Mouse (Mus musculus): ENCODE measurements around the gene Plvap.
A peak's percentile ranks its signal among the peaks of the same experiment; 100 is the strongest.

The Plvap gene

DNA sequence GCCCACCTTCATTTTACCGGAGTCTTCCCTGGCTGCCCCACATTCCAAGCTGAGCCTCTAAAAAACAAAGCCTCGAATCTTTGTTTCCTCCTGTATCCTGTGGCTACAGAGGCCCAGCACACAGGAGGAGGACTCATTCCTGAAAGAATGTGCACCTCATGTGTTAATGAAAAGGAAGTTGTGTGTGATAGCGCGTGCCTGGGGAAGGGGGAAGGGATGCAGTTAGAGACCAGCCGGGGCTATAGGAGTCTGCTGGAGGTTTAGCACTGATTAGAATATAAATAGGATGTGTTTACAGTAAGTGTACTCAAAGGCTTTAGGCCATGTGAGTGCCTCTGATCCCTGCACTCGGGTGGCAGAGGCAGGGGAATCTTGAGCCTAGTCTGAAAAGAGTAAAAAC lies 14.7 kb upstream of the Plvap start:
- DNase-seq (ENCODE audit: low spot score in 2 of 2): no peak

DNA sequence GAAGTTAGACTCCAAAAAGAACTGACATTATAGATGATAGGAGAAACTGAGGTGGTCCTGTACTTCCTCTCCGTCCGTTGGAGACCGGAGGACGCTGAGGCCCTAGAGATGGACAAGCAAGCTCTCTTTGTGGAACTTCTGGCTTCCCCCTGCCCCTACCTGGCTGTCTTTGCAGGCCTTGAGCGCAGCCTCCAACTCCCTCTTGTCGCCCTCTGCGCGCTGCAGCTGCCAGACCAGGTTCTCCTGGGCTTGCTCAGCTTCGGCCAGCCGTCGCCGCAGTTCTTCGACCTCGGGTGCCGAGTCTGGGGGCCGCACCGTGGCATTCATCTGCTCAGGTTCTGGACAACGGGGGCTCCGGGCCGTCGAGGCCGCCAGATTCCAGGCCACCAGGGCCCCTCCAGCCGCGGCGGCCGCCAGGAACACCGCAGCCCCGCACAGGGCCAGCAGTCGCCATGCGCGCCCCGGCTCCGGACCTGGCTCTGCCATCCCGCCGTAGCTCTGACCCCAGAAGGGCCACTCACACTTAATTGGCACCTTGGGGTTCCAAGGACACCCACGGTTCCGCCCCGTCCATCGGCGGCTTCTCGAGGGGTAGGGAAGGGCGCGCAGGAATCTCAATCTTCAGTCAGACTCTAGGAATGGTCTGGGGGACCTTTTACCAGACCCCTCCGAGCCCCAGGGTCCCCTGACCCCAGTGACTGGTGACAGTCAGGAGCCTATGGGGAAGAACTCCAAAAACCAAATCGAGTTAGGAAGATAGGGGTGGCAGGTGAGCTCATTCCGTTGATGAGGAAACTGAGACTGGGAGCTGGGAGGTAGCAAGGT lies 13.9 kb upstream of the Plvap start, which contains the start of gene Ccdc194:
Gene Ccdc194, minus strand, starts transcription at position 486 of the 825 bp plus-strand sequence.
- DNase-seq (ENCODE audit: low spot score in 2 of 2): no peak

GRCm38 (mm10) chr8:71521634-71522033 lies 10.1 kb upstream of the Plvap start:
- DNase-seq (ENCODE audit: low spot score in 2 of 2): peak; percentile 88 to 94

DNA sequence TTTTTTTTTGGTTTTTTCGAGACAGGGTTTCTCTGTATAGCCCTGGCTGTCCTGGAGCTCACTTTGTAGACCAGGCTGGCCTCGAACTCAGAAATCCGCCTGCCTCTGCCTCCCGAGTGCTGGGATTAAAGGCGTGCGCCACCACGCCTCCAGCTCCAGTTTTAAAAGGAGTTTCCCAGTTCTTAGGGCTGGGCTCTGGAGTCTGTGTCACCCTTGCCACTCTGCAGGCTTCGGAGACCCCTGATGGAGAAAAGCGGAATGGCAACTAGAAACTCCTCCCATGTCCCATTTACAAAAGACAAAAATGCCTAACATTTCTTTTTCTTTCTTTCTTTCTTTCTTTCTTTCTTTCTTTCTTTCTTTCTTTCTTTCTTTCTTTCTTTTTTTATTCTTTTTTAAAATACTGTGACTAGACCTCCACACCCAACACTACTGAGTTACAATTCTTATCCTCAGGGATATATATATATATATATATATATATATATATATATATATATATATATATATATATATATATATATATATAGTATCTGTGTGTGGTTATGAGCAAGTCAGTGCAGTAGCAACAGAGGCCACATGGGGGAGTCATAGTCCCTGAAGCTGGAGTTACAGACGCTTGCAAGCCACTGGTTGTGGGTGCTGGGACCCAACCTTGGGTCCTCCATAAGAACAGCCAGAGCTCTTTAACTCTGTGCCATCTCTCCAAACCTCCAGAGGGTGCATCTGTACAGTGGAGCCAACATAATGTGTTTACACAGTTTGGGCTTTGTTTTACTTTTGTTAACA lies 7.7 kb upstream of the Plvap start:
- peak in 1 of 2 experiments; percentile 70 for DNase-seq (ENCODE audit: low spot score in 2 of 2)

DNA sequence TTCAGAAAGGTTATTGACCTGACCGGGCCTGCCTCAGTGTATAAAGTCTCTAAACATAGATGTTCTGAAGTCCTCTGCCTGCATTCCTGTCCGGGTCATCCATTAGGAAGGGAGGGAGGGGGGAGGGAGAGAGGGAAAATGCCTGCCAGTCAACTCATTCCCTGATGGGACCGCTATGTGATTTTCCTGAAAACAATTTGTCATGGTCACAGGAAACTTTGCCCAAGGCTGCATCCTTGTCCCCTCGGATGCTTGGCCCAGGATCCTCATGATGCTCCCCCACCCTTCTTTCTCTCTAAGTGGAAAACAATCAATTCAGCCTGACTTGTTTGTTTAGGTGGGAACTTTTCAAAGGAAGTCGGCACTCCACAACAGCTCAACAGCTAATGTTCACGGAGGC lies 5.2 kb upstream of the Plvap start:
- DNase-seq (ENCODE audit: low spot score in 2 of 2): no peak

- no peak for DNase-seq (ENCODE audit: low spot score in 2 of 2)
Observed at GRCm38 (mm10) chr8:71515043-71515442, 3.5 kb upstream of the Plvap start.

- DNase-seq (ENCODE audit: low spot score in 2 of 2): no peak
Observed at GRCm38 (mm10) chr8:71513018-71513754, 1.6 kb upstream of the Plvap start.

GRCm38 (mm10) chr8:71509316-71509715 lies 2.2 kb downstream of the Plvap start:
- no peak for DNase-seq (ENCODE audit: low spot score in 2 of 2)

DNA sequence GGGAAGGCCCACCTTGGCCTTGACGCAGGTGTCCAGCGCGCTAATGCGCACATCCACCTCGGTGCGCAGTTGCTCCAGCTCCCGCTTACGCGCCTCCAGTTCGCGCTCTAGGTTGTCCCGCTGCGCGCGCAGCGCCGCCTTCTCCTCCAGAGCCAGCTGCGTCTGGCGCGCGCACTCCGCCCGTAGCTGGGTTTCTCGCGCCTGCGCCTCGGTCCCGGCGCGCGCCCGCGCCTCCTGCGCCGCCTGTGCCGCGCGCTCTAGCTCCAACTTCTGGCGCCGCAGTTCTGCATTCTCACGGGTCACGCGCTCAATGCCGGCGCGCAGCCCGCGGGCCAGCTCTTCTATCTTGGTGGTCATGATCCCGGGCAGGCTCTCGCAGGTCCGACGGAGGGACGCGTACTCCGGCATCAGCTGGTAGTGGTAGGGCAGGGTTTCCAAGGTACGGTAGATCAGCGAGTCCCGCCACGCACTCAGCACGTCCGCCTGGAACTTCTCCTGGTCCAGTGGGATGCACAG lies 3.9 kb downstream of the Plvap start:
- peak in 1 of 2 experiments; percentile 68 for DNase-seq (ENCODE audit: low spot score in 2 of 2)

DNA sequence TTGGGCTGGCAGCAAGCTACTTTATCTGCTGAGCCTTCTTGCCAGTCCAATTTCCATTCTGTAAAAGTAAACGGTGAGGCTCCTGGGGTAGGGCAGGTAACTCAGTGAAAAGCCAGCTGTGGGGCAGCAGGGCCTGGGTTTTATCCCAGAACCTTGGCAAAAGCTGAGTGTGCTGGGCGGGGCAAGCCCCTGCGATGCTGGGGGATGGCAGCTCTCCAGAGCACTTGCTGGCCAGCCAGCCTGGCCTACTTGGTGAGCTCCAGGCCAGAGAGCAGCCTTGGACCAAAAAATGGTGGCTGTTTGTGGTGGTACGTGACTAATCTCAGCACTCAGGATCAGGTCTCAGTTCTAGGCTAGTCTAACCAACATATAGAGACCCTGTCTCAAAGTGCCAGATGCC lies 5.6 kb downstream of the Plvap start:
- DNase-seq (ENCODE audit: low spot score in 2 of 2): no peak

GRCm38 (mm10) chr8:71505326-71505725 lies 6.2 kb downstream of the Plvap start:
- DNase-seq (ENCODE audit: low spot score in 2 of 2): no peak

- no peak for DNase-seq (ENCODE audit: low spot score in 2 of 2)
Observed at GRCm38 (mm10) chr8:71504349-71504748, 7.2 kb downstream of the Plvap start.

DNA sequence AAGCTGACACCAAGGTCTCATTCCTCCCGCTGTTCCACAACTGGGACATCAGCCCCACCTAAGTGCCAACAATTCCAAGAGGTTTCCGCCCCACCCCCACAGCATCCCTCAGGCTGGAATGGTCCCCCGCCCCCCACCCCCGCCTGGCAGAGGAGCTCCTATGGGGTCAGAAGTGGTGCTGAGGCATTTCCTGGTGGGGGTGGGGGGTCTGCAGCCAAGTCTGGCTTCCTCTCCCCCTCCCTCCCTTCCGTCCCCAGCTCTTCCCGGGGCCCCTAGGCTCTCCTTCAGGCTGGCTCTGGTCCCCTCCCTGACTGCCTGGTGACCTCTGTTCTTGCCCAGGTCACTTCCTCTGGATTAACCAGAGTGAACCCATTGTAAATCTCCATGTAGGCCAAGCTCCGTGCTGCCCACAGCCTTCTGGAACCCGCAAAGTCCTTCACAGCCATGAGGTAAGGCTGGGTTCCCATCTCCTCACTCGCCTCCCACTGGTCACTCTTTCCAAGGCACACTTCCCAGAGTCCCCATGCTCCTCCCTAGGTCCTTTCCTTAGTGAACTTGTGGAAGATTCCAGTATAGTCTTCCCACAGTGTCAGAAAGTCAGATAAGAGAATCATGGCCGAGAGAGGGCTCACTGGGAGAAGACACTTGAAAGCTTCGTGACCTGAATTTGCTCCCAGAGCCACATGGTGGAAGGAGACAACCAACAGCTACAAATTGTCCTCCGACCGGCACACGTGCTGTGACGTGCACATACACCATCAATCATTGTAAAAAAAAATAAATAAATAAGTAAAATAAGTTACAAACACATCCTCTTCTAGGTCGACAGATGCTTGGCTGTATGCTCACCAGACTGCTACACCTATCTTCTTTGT lies 12.5 kb downstream of the Plvap start:
- DNase-seq (ENCODE audit: low spot score in 2 of 2): no peak

- DNase-seq (ENCODE audit: low spot score in 2 of 2): no peak
Observed at GRCm38 (mm10) chr8:71497881-71498501, 13.6 kb downstream of the Plvap start.

DNA sequence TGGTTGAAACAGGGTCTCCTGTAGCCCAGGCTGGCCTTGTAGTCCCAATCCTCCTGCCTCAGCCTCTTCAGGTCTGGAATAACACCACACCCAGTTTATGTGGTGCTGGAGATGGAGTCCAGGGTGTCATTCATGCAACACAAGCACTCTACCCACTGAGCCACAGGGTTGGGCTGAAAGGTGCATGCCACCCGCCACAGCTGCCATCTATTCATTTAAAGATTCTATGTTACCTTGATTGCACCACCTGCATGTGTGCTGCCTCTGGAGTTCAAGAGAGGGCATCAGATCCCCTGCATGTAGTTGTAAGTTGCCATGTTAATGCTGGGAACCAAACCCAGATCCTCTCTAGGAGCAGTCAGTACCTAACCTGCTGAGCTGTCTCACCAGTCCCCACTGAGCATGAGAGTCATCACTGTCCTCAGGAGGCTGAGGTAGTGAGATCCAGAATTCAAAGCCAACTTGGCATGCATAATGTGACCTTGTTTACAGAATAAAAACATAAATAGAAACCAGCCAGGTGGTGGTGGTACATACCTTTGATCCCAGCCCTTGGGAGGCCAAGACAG lies 14.4 kb downstream of the Plvap start:
- DNase-seq (ENCODE audit: low spot score in 2 of 2): no peak

DNA sequence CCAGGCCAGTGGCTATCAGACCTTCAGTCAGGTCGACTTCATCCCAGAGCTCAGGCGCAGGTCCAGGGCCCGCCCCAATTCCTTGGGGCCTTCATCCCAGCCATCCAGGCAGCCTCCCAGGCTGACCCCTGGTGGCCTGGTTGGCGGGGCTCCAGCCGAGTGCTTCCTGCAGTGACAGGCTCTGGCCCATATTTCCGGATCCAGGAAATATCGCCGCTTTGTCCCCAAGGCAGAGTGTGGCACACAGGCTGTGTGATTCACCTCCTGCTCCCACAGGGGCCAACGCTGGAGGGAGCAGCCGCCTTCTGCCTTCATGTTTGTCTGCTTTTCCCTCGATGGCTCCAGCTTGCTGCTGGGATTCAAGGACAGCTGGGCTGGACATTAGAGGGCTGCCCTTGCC lies 15.1 kb downstream of the Plvap start:
- peak in 1 of 2 experiments; percentile 61 for DNase-seq (ENCODE audit: low spot score in 2 of 2)

- no peak for DNase-seq (ENCODE audit: low spot score in 2 of 2)
Observed at GRCm38 (mm10) chr8:71495811-71496210, 15.7 kb downstream of the Plvap start.

DNA sequence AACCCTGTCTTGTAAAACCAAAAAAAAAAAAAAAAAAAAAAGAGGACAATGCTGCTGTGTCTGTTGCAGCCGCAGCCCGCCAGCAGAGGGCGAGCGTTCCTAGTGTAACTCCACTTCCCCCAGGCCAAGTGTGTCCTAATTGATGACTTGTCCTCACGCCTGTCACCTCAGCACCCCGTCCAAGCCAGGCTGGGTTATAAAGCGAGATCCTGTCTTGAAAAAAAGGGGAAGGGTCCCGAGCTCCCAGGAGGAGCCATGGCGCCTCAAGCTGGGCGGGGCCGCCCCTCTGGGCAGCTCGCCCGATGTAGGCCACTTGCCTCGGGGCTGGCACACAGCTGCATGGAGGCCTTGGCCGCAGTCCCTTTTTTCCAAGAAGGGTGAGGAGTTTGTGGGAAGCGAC lies 16.5 kb downstream of the Plvap start:
- peak; percentile 55 to 89 for DNase-seq (ENCODE audit: low spot score in 2 of 2)

DNA sequence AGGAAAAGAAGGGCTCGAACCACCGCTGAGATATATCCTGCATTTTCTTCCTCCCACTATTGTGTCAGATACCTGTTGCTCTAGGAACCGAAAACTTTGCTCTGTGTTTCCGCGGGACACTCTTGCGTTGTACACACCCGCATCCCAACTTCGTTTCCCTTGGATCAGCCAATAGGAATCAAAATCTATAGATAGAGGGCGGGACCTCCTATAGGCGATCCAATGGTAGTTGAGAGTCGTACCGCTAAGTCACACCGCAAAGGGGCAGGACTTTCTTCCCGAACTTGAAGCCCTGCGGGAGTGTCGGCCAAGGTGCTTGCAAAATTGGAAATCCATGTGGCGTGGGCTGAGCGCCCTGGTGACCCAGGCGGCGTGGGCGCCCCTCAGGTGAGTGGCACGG lies 23.1 kb downstream of the Plvap start:
- peak; percentile 86 to 91 for DNase-seq (ENCODE audit: low spot score in 2 of 2)

Measured in spleen, postnatal 10 days (tissue).